Mouse (Mus musculus): ENCODE data around the gene Fbxo8. TPM values are rescaled to one million over a fixed set of nuclear protein-coding genes. Genes with fewer than 3 reads are reported as not detected.
A peak's percentile ranks its signal among the peaks of the same experiment; 100 is the strongest.

Fbxo8 gene
- polyA plus RNA-seq, 1 experiment from 2014 or later, result 40.7 TPM

DNA sequence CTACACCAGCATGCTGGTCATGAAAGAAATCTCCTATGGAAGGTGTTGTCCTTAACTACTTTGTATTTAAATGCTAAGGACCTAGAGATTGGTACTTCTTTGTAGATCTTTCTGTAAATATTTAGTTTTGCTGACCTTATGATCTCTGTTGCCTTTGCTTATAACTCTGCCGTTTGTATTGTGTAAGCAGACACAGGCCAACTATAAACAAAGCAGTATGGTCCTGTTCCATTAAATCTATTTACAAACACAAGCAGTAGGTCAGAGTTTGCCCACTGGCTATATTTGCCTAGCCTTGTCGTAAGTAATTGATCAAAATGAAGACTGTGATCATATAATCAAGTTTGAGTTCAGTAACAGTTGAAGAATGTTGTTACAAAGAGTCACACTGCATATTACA is 38.1 kb downstream of the Fbxo8 start:
- 26% methylated on average over 2 of the region's 2 CpGs for WGBS
- H3K27ac ChIP-seq (ENCODE audit: low read length), result no peak overlapping the region
- no peaks in the 10 kb centered on the region for H3K4me1 ChIP-seq (replicated peaks; ENCODE audit: control insufficient read depth, insufficient read depth, low read length)
- ATAC-seq (ENCODE audit: low read depth), result no peak
- H3K27me3 ChIP-seq (ENCODE audit: control insufficient read depth, insufficient read depth, low read depth, low read length), result no peaks in the 10 kb centered on the region
- no peaks in the 10 kb centered on the region for H3K9me3 ChIP-seq (ENCODE audit: control insufficient read depth, low read length)
- no peak overlapping the region for H3K4me3 ChIP-seq (ENCODE audit: low read length)
- no peak overlapping the region for H3K9ac ChIP-seq (ENCODE audit: low read length)
- H3K36me3 ChIP-seq (ENCODE audit: control insufficient read depth, insufficient read depth, low read length), result no peaks in the 10 kb centered on the region
- H3K4me2 ChIP-seq (ENCODE audit: low read depth, low read length), result no peak overlapping the region

DNA sequence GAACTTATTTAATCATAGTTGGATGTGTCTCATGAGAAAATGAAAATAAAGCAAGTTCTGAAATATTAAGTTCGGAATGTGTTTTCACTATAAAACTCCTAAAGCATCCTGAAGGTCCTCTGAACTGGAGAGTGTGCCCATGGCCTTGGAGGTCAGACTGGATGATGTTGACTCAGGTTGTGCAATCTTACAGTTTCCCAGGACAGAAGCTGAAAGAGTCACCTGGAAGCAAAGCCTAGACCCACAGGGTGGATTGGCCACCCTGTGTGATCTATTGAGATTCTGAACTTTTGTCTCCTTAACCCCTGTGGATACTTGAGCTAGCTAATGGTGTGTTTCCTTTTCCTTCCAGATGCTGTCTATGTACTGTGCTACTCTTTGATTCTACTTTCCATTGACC is 40.2 kb downstream of the Fbxo8 start:
- H3K9ac ChIP-seq (ENCODE audit: low read length), result no peak overlapping the region
- H3K9me3 ChIP-seq (ENCODE audit: control insufficient read depth, low read length), result no peaks in the 10 kb centered on the region
- ATAC-seq (ENCODE audit: low read depth), result no peak
- no peaks in the 10 kb centered on the region for H3K36me3 ChIP-seq (ENCODE audit: control insufficient read depth, insufficient read depth, low read length)
- no peak overlapping the region for H3K4me3 ChIP-seq (ENCODE audit: low read length)
- H3K27me3 ChIP-seq (ENCODE audit: control insufficient read depth, insufficient read depth, low read depth, low read length), result no peaks in the 10 kb centered on the region
- H3K27ac ChIP-seq (ENCODE audit: low read length), result no peak overlapping the region
- H3K4me1 ChIP-seq (replicated peaks; ENCODE audit: control insufficient read depth, insufficient read depth, low read length), result no peaks in the 10 kb centered on the region
- H3K4me2 ChIP-seq (ENCODE audit: low read depth, low read length), result no peak overlapping the region
- 91% methylated on average over 1 of the region's 1 CpGs for WGBS

DNA sequence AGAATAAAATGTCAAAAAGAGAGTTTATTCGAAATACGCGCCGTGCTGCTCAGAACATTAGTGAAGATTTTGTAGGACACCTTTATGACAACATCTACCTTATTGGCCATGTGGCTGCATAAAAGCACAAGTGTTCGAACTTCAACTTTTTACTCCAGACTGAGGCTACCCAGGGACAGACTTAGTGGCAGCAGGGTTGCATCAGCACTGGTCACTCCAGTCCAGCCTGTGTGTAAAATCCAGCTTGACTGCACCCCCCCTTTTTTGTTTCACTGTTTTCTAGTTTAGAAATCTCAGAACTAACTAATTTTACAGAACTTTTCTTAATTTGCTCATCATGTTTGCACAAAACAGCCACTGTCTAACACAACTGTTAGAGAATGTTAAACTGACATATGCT is 40.6 kb downstream of the Fbxo8 start:
- Histone ChIP-seq H3K36me3 (ENCODE audit: control insufficient read depth, insufficient read depth, low read length) (no peaks in the 10 kb centered on the region), H3K27ac (ENCODE audit: low read length) (no peak overlapping the region), H3K9me3 (ENCODE audit: control insufficient read depth, low read length) (no peaks in the 10 kb centered on the region), H3K4me2 (ENCODE audit: low read depth, low read length) (no peak overlapping the region), H3K27me3 (ENCODE audit: control insufficient read depth, insufficient read depth, low read depth, low read length) (no peaks in the 10 kb centered on the region), H3K4me3 (ENCODE audit: low read length) (no peak overlapping the region), H3K9ac (ENCODE audit: low read length) (no peak overlapping the region), H3K4me1 (replicated peaks; ENCODE audit: control insufficient read depth, insufficient read depth, low read length) (no peaks in the 10 kb centered on the region)
- WGBS, result 94% methylated on average over 5 of the region's 5 CpGs
- no peak for ATAC-seq (ENCODE audit: low read depth)

DNA sequence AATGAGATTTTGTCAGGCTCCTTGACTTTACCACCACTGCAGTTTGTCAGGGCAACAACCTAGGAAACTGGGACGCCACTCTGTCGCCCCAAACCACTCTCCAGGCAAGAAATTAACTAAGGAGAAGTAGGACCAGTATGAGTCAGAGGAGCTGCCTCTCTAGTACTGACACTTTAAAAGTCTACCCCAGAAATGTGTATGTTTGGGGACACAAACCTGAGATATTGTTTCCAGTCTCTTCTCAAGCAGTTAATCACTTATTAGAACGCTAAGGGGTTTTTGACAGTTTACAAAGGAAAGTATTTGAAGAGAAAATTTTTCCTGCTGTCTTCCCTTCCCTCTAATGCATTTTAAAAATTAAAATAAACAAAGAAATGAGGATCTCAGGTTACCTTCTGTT is 55.6 kb downstream of the Fbxo8 start:
- Histone ChIP-seq H3K27me3 (ENCODE audit: control insufficient read depth, insufficient read depth, low read depth, low read length) (no peaks in the 10 kb centered on the region), H3K4me1 (replicated peaks; ENCODE audit: control insufficient read depth, insufficient read depth, low read length) (no peaks in the 10 kb centered on the region), H3K27ac (ENCODE audit: low read length) (no peak overlapping the region), H3K4me3 (ENCODE audit: low read length) (no peak overlapping the region), H3K4me2 (ENCODE audit: low read depth, low read length) (no peak overlapping the region), H3K9ac (ENCODE audit: low read length) (no peak overlapping the region), H3K9me3 (ENCODE audit: control insufficient read depth, low read length) (no peaks in the 10 kb centered on the region), H3K36me3 (ENCODE audit: control insufficient read depth, insufficient read depth, low read length) (no peaks in the 10 kb centered on the region)
- no peak for ATAC-seq (ENCODE audit: low read depth)
- WGBS, result 6% methylated on average over 3 of the region's 3 CpGs

DNA sequence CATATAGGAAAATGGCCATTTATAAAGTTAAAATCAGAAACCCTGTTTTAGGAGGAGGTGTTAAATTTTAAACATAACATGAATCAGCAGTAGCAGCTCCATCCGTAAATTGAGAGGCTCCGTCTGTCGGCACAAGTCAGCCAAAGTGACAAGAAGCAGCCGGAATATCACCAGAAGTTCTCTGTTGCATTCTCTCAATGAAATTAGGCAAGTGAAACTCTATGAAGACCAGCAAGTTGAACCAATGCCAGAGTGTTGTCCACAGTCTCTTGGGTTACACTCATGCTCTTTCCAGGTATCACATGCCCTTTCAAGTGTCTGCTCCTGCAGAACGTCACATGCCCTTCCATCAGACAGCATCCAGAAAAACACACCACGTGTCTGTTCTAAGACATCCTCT is 60.8 kb downstream of the Fbxo8 start:
- no peak for ATAC-seq (ENCODE audit: low read depth)
- Histone ChIP-seq H3K4me2 (ENCODE audit: low read depth, low read length) (no peak overlapping the region), H3K36me3 (ENCODE audit: control insufficient read depth, insufficient read depth, low read length) (no peaks in the 10 kb centered on the region), H3K9ac (ENCODE audit: low read length) (no peak overlapping the region), H3K9me3 (ENCODE audit: control insufficient read depth, low read length) (no peaks in the 10 kb centered on the region), H3K4me3 (ENCODE audit: low read length) (no peak overlapping the region), H3K4me1 (replicated peaks; ENCODE audit: control insufficient read depth, insufficient read depth, low read length) (no peaks in the 10 kb centered on the region), H3K27me3 (ENCODE audit: control insufficient read depth, insufficient read depth, low read depth, low read length) (no peaks in the 10 kb centered on the region), H3K27ac (ENCODE audit: low read length) (no peak overlapping the region)
- 77% methylated on average over 6 of the region's 6 CpGs for WGBS

DNA sequence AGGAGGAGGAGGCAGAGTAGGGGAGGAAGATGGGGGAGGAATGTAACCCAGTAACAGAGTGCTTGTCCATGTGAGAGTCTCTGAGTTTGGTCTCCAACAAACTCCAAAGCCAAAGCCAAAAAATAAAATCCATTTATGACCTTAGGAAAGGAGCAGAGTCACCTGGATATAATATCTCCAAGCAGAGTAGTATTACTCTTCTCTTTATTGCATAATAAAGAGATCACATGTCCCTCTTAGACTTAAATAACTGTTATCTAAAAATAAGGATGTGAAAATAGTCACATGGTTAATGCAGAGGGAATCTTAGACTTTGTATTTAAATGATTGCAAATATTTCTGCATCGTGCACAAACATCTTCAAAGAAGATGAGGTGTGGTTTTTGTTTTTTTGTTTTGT is 63.3 kb downstream of the Fbxo8 start:
- H3K27me3 ChIP-seq (ENCODE audit: control insufficient read depth, insufficient read depth, low read depth, low read length), result peaks cover under 1% of the 10 kb centered on the region; the same call in 1 of the 2 replicates
- no peaks in the 10 kb centered on the region for H3K36me3 ChIP-seq (ENCODE audit: control insufficient read depth, insufficient read depth, low read length)
- H3K4me1 ChIP-seq (replicated peaks; ENCODE audit: control insufficient read depth, insufficient read depth, low read length), result no peaks in the 10 kb centered on the region
- no peaks in the 10 kb centered on the region for H3K9me3 ChIP-seq (ENCODE audit: control insufficient read depth, low read length)
- no peak overlapping the region for H3K9ac ChIP-seq (ENCODE audit: low read length)
- 89% methylated on average over 1 of the region's 1 CpGs for WGBS
- ATAC-seq (ENCODE audit: low read depth), result no peak
- no peak overlapping the region for H3K4me2 ChIP-seq (ENCODE audit: low read depth, low read length)
- no peak overlapping the region for H3K27ac ChIP-seq (ENCODE audit: low read length)
- H3K4me3 ChIP-seq (ENCODE audit: low read length), result no peak overlapping the region

DNA sequence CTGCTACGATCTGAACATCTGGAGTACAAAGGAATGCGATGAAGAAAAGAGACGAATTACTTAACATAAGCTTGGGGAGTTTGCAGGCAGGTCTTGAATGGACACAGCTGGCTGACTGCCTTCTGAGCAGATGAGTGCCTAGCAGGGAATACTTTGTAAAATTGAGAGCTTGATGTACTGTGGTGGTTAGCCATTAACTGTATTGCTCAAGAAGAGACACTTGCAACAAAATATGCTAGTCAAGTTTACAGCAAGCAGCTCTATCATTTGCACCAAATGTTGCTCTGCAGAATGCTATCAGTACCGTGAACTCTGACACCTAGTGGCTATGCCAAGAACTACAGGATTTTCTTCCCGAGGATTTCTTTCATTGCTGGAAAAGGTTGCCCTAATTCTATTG is 64.1 kb downstream of the Fbxo8 start:
- Histone ChIP-seq H3K9ac (ENCODE audit: low read length) (no peak overlapping the region), H3K27me3 (ENCODE audit: control insufficient read depth, insufficient read depth, low read depth, low read length) (peaks cover 4% of the 10 kb centered on the region), H3K4me2 (ENCODE audit: low read depth, low read length) (no peak overlapping the region), H3K27ac (ENCODE audit: low read length) (no peak overlapping the region), H3K36me3 (ENCODE audit: control insufficient read depth, insufficient read depth, low read length) (no peaks in the 10 kb centered on the region), H3K4me1 (replicated peaks; ENCODE audit: control insufficient read depth, insufficient read depth, low read length) (no peaks in the 10 kb centered on the region), H3K9me3 (ENCODE audit: control insufficient read depth, low read length) (no peaks in the 10 kb centered on the region), H3K4me3 (ENCODE audit: low read length) (no peak overlapping the region)
- ATAC-seq (ENCODE audit: low read depth), result peak; percentile 81
- WGBS, result 8% methylated on average over 5 of the region's 5 CpGs

DNA sequence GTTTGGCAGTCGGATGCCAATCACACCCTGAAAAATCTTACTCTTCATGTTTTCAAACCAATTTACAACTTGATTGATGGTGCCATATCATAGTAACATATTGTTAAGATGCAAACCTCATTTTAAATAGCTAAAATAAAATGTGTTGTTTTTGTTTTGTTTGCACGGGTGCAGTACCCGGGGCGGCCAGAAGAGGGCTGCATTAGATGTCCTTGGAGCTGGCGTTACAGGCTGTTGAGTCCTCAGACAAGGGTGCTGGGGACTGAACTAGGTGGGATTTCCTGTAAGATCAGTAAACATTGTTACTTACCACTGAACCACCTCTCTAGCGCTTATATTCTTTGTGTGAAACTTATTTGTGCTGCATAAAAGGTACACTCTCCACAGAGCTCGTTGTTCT is 65.4 kb downstream of the Fbxo8 start:
- WGBS, result 36% methylated on average over 7 of the region's 7 CpGs
- no peak for ATAC-seq (ENCODE audit: low read depth)

DNA sequence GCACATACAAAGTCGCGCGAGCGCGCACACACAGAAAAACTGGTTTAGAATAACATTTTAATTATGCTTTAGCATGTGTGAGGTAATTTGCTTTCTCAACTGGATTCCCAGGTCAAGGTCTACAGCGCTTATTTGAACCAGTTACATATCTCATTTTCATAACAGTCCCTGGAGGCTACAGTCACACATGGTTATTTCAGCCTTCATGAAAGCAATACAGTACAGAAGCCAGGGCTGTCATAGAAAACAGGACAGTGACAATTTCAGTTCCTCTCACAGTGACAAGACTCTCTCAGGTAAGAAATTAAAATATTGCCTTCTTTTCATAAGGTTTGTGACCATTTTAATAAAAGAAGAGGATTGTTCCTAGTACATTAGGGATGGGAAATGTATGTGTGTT is 66.4 kb downstream of the Fbxo8 start:
- Histone ChIP-seq H3K27me3 (ENCODE audit: control insufficient read depth, insufficient read depth, low read depth, low read length) (peaks cover 18% of the 10 kb centered on the region), H3K4me3 (ENCODE audit: low read length) (no peak overlapping the region), H3K36me3 (ENCODE audit: control insufficient read depth, insufficient read depth, low read length) (no peaks in the 10 kb centered on the region), H3K4me1 (replicated peaks; ENCODE audit: control insufficient read depth, insufficient read depth, low read length) (no peaks in the 10 kb centered on the region), H3K27ac (ENCODE audit: low read length) (no peak overlapping the region), H3K9ac (ENCODE audit: low read length) (no peak overlapping the region), H3K4me2 (ENCODE audit: low read depth, low read length) (no peak overlapping the region), H3K9me3 (ENCODE audit: control insufficient read depth, low read length) (no peaks in the 10 kb centered on the region)
- no peak for ATAC-seq (ENCODE audit: low read depth)
- WGBS, result 93% methylated on average over 6 of the region's 6 CpGs

More for the DNA sequence above, 65.4 kb downstream of the Fbxo8 start:
- Histone ChIP-seq H3K27me3 (ENCODE audit: control insufficient read depth, insufficient read depth, low read depth, low read length) (peaks cover 15% of the 10 kb centered on the region), H3K4me3 (ENCODE audit: low read length) (no peak overlapping the region), H3K9me3 (ENCODE audit: control insufficient read depth, low read length) (no peaks in the 10 kb centered on the region), H3K27ac (ENCODE audit: low read length) (no peak overlapping the region), H3K36me3 (ENCODE audit: control insufficient read depth, insufficient read depth, low read length) (no peaks in the 10 kb centered on the region), H3K4me2 (ENCODE audit: low read depth, low read length) (no peak overlapping the region), H3K9ac (ENCODE audit: low read length) (no peak overlapping the region), H3K4me1 (replicated peaks; ENCODE audit: control insufficient read depth, insufficient read depth, low read length) (no peaks in the 10 kb centered on the region)

DNA sequence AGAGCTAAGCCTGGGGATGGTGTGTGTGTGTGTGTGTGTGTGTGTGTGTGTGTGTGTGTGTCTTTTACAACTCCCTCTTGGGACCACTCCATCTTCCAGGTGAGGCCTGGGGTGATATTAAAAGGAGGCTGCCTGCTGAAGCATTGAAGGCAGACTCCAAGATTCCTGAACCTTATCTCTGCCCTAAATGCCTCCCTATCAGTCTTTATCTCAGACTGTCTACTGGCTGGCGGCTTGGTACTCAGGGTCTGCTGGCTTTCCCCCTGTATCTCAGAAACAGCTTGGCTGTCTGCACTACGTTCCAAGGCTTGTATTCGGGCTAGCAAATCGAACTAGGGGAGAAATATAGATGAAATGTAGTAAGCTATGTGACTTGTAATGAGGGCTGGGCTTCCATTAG is 68.2 kb downstream of the Fbxo8 start:
- H3K36me3 ChIP-seq (ENCODE audit: control insufficient read depth, insufficient read depth, low read length), result no peaks in the 10 kb centered on the region

More for the DNA sequence above, 68.2 kb downstream of the Fbxo8 start:
- Histone ChIP-seq H3K27ac (ENCODE audit: low read length) (no peak overlapping the region), H3K9ac (ENCODE audit: low read length) (no peak overlapping the region), H3K4me1 (replicated peaks; ENCODE audit: control insufficient read depth, insufficient read depth, low read length) (no peaks in the 10 kb centered on the region; the same call in 1 of the 2 replicates), H3K9me3 (ENCODE audit: control insufficient read depth, low read length) (no peaks in the 10 kb centered on the region), H3K27me3 (ENCODE audit: control insufficient read depth, insufficient read depth, low read depth, low read length) (peaks cover 26% of the 10 kb centered on the region), H3K4me3 (ENCODE audit: low read length) (no peak overlapping the region), H3K4me2 (ENCODE audit: low read depth, low read length) (no peak overlapping the region)
- no peak for ATAC-seq (ENCODE audit: low read depth)
- 27% methylated on average over 4 of the region's 4 CpGs for WGBS
